Mouse (Mus musculus): Measurements from ENCODE around the gene Cdk1.
"Not testable (repeated sequence)": the region's sequence is repeated elsewhere in the genome, so short reads cannot be mapped to it uniquely, and the experiment has no call there.

Gene Cdk1

GRCm38 (mm10) chr10:69352212-69353085 is at the start of gene Cdk1:
Cdk1 (minus strand) TSS chr10:69352938.
- DNase-seq, result peak; percentile 77 to 85

- no peak for DNase-seq
Measured at GRCm38 (mm10) chr10:69399814-69400385, 47.2 kb upstream of the Cdk1 start.

- peak in 1 of 2 experiments; percentile 2 for DNase-seq
Measured at GRCm38 (mm10) chr10:69398763-69399590, 46.2 kb upstream of the Cdk1 start, which contains the start of gene Ank3. Ank3 (plus strand) TSS chr10:69398773.

- no peak for DNase-seq
Measured at GRCm38 (mm10) chr10:69398197-69398762, 45.5 kb upstream of the Cdk1 start.

- no peak for DNase-seq
Measured at GRCm38 (mm10) chr10:69389511-69389910, 36.8 kb upstream of the Cdk1 start.

GRCm38 (mm10) chr10:69386767-69387166 is 34.0 kb upstream of the Cdk1 start:
- DNase-seq, result no peak

GRCm38 (mm10) chr10:69385136-69385535 is 32.4 kb upstream of the Cdk1 start:
- no peak for DNase-seq

GRCm38 (mm10) chr10:69384640-69385039 is 31.9 kb upstream of the Cdk1 start:
- DNase-seq, result no peak

- DNase-seq, result no peak
Measured at GRCm38 (mm10) chr10:69383186-69383585, 30.4 kb upstream of the Cdk1 start.

GRCm38 (mm10) chr10:69375154-69375553 is 22.4 kb upstream of the Cdk1 start:
- DNase-seq, result no peak

GRCm38 (mm10) chr10:69373796-69374550 is 21.2 kb upstream of the Cdk1 start:
- DNase-seq, result no peak

GRCm38 (mm10) chr10:69372061-69372460 is 19.3 kb upstream of the Cdk1 start:
- DNase-seq, result no peak

- peak in 1 of 2 experiments; percentile 19 for DNase-seq
Measured at GRCm38 (mm10) chr10:69371441-69371840, 18.7 kb upstream of the Cdk1 start.

- no peak for DNase-seq
Measured at GRCm38 (mm10) chr10:69369321-69369720, 16.6 kb upstream of the Cdk1 start.

- no peak for DNase-seq
Measured at GRCm38 (mm10) chr10:69366877-69367387, 14.2 kb upstream of the Cdk1 start.

GRCm38 (mm10) chr10:69366208-69366607 is 13.5 kb upstream of the Cdk1 start:
- DNase-seq, result no peak

- no peak for DNase-seq
Measured at GRCm38 (mm10) chr10:69359666-69360065, 6.9 kb upstream of the Cdk1 start.

- not testable (repeated sequence) for DNase-seq
Measured at GRCm38 (mm10) chr10:69353086-69353479, 345 bp upstream of the Cdk1 start.

GRCm38 (mm10) chr10:69351842-69352211 is 911 bp downstream of the Cdk1 start:
- DNase-seq, result peak in 1 of 2 experiments; percentile 3

- no peak for DNase-seq
Measured at GRCm38 (mm10) chr10:69351071-69351841, 1.5 kb downstream of the Cdk1 start.

- DNase-seq, result no peak
Measured at GRCm38 (mm10) chr10:69348206-69348605, 4.5 kb downstream of the Cdk1 start.
